Mouse (Mus musculus): ENCODE measurements at regions not wholly inside any gene's neighbourhood (a gene's known extent, or its start where the extent isn't known, plus 50 kb on each side); places are given as distances from the start of the nearest gene placed in this dataset.

GRCm38 (mm10) chr7:136570911-136571310, 323.5 kb upstream of the Mgmt start:
- Histone ChIP-seq H3K9me3 (replicated peaks) (no peaks in the 10 kb centered on the region), H3K27ac (no peak overlapping the region), H3K36me3 (no peaks in the 10 kb centered on the region), H3K4me1 (no peaks in the 10 kb centered on the region), H3K9ac (no peak overlapping the region), H3K4me3 (replicated peaks) (no peak overlapping the region), H3K27me3 (0 out of 2 replicates have a peak, but pooled peaks cover 6% of the 10 kb centered on the region), H3K4me2 (no peak overlapping the region)
- ATAC-seq (replicated peaks; ENCODE audit: low FRiP score) = no peak
- WGBS = 73% methylated on average over 7 of the region's 7 CpGs

GRCm38 (mm10) chr7:136581896-136582295, 312.5 kb upstream of the Mgmt start:
- peak; percentile 67; the same call in 1 of the 2 replicates for ATAC-seq (replicated peaks; ENCODE audit: low FRiP score)
- H3K4me3 ChIP-seq (replicated peaks) = no peak overlapping the region
- peaks cover 49% of the 10 kb centered on the region for H3K27me3 ChIP-seq
- H3K9ac ChIP-seq = no peak overlapping the region
- no peaks in the 10 kb centered on the region for H3K9me3 ChIP-seq (replicated peaks)
- H3K4me1 ChIP-seq = peaks cover 24% of the 10 kb centered on the region
- WGBS = 20% methylated on average over 12 of the region's 12 CpGs
- no peak overlapping the region for H3K27ac ChIP-seq
- H3K4me2 ChIP-seq = peak overlapping the region; percentile 2; the same call in 1 of the 2 replicates
- no peaks in the 10 kb centered on the region for H3K36me3 ChIP-seq

DNA sequence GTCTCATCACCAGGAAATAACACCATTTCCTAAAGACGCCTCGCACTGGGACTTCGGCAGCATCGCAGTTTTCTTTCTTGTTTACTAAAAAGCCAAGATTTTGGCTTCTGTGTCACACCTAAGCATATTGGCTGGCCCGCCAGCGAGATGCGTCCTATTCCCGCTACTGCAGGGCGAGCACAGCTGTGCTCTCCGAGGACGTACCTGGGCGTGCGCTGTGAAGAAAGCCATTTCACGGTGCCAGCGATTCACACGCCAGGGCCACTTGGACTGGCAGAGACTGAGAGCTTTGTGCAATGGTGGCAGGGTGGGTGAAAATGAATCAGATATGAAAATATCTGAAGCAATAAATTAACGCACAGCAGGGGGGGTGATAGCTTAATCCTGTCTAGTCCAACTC, 310.1 kb upstream of the Mgmt start:
- Histone ChIP-seq H3K4me1 (peaks cover 27% of the 10 kb centered on the region), H3K4me2 (no peak overlapping the region), H3K9me3 (replicated peaks) (no peaks in the 10 kb centered on the region), H3K9ac (no peak overlapping the region), H3K27ac (no peak overlapping the region), H3K4me3 (replicated peaks) (no peak overlapping the region), H3K36me3 (no peaks in the 10 kb centered on the region), H3K27me3 (peaks cover 52% of the 10 kb centered on the region)
- WGBS = 81% methylated on average over 17 of the region's 17 CpGs
- ATAC-seq (replicated peaks; ENCODE audit: low FRiP score) = no peak

DNA sequence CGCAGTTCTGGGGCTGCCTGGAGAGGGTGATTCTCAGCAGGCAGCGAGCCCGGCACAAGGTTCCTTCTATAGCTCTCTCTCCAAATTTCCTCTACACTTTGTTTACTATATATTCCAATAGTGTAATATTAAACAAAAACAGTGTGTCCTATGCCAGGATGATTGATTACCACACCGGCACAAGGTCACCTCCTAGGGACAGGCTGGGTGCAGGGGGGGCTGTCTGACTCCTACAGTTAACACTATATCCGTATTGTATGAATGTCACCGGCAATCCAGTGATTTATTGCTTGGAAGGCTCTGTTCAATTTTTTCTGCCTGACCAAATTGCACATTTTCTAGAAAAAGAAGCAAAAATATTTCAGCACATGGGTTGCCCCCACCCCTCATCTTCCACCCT, 305.9 kb upstream of the Mgmt start:
- no peak for ATAC-seq (replicated peaks; ENCODE audit: low FRiP score)
- H3K9ac ChIP-seq = no peak overlapping the region
- H3K27ac ChIP-seq = no peak overlapping the region
- H3K4me2 ChIP-seq = no peak overlapping the region
- H3K4me1 ChIP-seq = peaks cover 7% of the 10 kb centered on the region; the same call in 1 of the 2 replicates
- no peaks in the 10 kb centered on the region for H3K9me3 ChIP-seq (replicated peaks)
- no peaks in the 10 kb centered on the region for H3K36me3 ChIP-seq
- 61% methylated on average over 6 of the region's 6 CpGs for WGBS
- peaks cover 24% of the 10 kb centered on the region for H3K27me3 ChIP-seq
- no peak overlapping the region for H3K4me3 ChIP-seq (replicated peaks)

GRCm38 (mm10) chr7:136590947-136591346, 303.5 kb upstream of the Mgmt start:
- ATAC-seq (replicated peaks; ENCODE audit: low FRiP score) = no peak
- Histone ChIP-seq H3K36me3 (no peaks in the 10 kb centered on the region), H3K4me3 (replicated peaks) (no peak overlapping the region)

GRCm38 (mm10) chr7:136607278-136608120, 286.9 kb upstream of the Mgmt start:
- Histone ChIP-seq H3K36me3 (no peaks in the 10 kb centered on the region), H3K27ac (no peak overlapping the region), H3K4me1 (no peaks in the 10 kb centered on the region), H3K9me3 (replicated peaks) (no peaks in the 10 kb centered on the region), H3K4me2 (no peak overlapping the region), H3K4me3 (replicated peaks) (no peak overlapping the region), H3K9ac (no peak overlapping the region), H3K27me3 (no peaks in the 10 kb centered on the region)
- 69% methylated on average over 7 of the region's 7 CpGs for WGBS
- no peak for ATAC-seq (replicated peaks; ENCODE audit: low FRiP score)

More at GRCm38 (mm10) chr7:136590947-136591346, 303.5 kb upstream of the Mgmt start:
- Histone ChIP-seq H3K27me3 (peaks cover 5% of the 10 kb centered on the region; the same call in 1 of the 2 replicates), H3K27ac (no peak overlapping the region), H3K4me1 (0 out of 2 replicates have a peak, but pooled peaks cover 4% of the 10 kb centered on the region), H3K9me3 (replicated peaks) (no peaks in the 10 kb centered on the region), H3K4me2 (no peak overlapping the region), H3K9ac (no peak overlapping the region)

- WGBS = 33% methylated on average over 4 of the region's 4 CpGs
- Histone ChIP-seq H3K9ac (no peak overlapping the region), H3K36me3 (no peaks in the 10 kb centered on the region), H3K27ac (no peak overlapping the region), H3K4me1 (0 out of 2 replicates have a peak, but pooled peaks cover 2% of the 10 kb centered on the region), H3K4me2 (no peak overlapping the region), H3K27me3 (no peaks in the 10 kb centered on the region), H3K9me3 (replicated peaks) (no peaks in the 10 kb centered on the region; the same call in 1 of the 2 replicates), H3K4me3 (replicated peaks) (no peak overlapping the region)
- no peak for ATAC-seq (replicated peaks; ENCODE audit: low FRiP score)
Observed at GRCm38 (mm10) chr7:136613496-136613895, 280.9 kb upstream of the Mgmt start.

DNA sequence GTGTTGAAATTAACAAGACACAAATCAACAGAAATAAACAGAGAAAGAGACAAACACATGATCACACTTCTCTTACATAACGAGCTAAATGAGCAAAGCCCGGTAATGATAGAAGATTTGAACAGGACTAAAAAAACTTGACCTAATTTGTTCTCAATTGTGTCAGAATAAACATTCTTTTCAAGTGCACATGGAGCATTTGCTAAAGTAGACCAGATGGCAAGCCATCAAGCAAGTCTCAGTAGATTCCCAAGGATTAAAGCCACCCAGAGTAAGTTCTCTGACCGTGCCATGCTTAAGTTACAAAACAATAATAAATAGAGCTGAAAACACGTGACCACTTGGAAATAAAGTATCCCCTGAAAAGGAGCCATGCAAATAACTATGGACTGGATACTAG, 269.9 kb upstream of the Mgmt start:
- H3K4me3 ChIP-seq (replicated peaks) = no peak overlapping the region
- no peaks in the 10 kb centered on the region for H3K36me3 ChIP-seq
- H3K4me1 ChIP-seq = no peaks in the 10 kb centered on the region
- no peak overlapping the region for H3K27ac ChIP-seq
- no peaks in the 10 kb centered on the region for H3K27me3 ChIP-seq
- no peak overlapping the region for H3K4me2 ChIP-seq
- no peak for ATAC-seq (replicated peaks; ENCODE audit: low FRiP score)
- no peak overlapping the region for H3K9ac ChIP-seq
- H3K9me3 ChIP-seq (replicated peaks) = no peaks in the 10 kb centered on the region
- WGBS = 62% methylated on average over 4 of the region's 4 CpGs

DNA sequence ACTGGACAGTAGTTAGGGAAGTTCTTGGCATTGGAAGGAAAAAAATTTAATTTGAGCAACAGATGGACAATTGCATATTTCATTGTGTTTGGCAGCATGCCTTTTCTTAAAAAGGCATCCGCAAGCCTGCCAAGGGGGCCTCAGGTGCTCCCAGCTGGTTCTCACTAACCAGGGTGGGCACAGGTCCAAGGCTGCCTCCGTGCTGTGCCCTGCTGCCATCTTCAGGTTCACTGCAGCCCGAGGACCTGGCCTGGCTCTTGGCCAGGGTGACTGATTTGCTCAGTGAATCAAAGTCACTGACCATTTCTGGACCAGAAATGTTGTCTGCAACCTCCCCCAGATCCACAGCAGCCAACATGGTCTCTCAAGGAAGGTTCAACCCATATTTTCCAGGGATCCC, 263.3 kb upstream of the Mgmt start:
- H3K4me3 ChIP-seq (replicated peaks) = no peak overlapping the region
- no peak overlapping the region for H3K27ac ChIP-seq
- H3K27me3 ChIP-seq = peaks cover 9% of the 10 kb centered on the region; the same call in 1 of the 2 replicates
- no peaks in the 10 kb centered on the region for H3K4me1 ChIP-seq
- no peak for ATAC-seq (replicated peaks; ENCODE audit: low FRiP score)
- no peak overlapping the region for H3K9ac ChIP-seq
- no peaks in the 10 kb centered on the region for H3K9me3 ChIP-seq (replicated peaks)
- H3K4me2 ChIP-seq = no peak overlapping the region
- 61% methylated on average over 3 of the region's 3 CpGs for WGBS
- no peaks in the 10 kb centered on the region for H3K36me3 ChIP-seq

DNA sequence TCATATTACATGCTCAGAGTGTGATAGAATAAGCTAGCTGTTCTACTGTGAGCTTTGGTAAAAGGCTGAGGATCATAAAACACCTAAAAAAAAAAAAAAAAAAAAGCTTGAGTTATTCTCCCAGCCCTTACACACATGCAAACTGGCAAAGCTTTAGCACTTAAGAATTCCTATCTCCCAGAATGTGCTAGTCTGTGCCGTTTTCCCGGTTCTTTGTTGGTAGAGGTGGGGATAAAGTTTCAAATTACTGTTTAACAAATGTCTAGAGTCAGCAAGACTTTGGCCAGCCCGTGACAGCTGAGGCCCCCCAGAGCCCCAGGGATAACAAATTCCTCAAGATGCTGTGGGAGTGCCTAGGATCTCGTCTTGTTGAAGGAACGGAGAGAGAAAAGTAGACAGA, 254.3 kb upstream of the Mgmt start:
- no peak overlapping the region for H3K4me3 ChIP-seq (replicated peaks)
- WGBS = 12% methylated on average over 5 of the region's 5 CpGs
- H3K4me2 ChIP-seq = no peak overlapping the region
- peaks cover 10% of the 10 kb centered on the region for H3K4me1 ChIP-seq
- H3K27me3 ChIP-seq = no peaks in the 10 kb centered on the region
- no peaks in the 10 kb centered on the region for H3K36me3 ChIP-seq
- 0 out of 2 replicates have a peak overlapping the region, but pooled peaks have one; percentile 39 for H3K27ac ChIP-seq
- no peaks in the 10 kb centered on the region for H3K9me3 ChIP-seq (replicated peaks)
- ATAC-seq (replicated peaks; ENCODE audit: low FRiP score) = peak; percentile 81
- H3K9ac ChIP-seq = no peak overlapping the region

DNA sequence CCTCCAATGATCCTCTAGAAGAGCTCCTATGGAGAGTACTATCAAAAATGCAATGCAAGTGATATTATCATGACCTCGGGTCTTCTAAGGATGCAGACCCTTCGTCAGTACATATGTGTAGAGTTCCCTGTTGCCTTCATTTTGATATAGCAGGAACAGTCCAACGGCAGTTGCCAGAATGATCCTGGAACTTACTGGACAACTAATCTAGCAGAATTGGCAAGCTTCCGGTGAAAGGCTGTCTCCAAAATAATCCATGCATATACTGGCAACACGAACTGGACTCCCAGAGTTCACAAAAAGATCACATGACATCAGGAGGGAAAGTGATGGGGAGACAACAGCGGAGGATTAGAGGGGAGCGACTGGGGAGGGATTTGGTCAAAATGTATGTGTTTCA, 253.6 kb upstream of the Mgmt start:
- H3K36me3 ChIP-seq = no peaks in the 10 kb centered on the region
- no peaks in the 10 kb centered on the region for H3K9me3 ChIP-seq (replicated peaks)
- WGBS = 85% methylated on average over 7 of the region's 7 CpGs
- no peak overlapping the region for H3K4me3 ChIP-seq (replicated peaks)
- ATAC-seq (replicated peaks; ENCODE audit: low FRiP score) = no peak
- H3K27me3 ChIP-seq = no peaks in the 10 kb centered on the region
- H3K4me1 ChIP-seq = peaks cover 10% of the 10 kb centered on the region
- H3K4me2 ChIP-seq = no peak overlapping the region
- 0 out of 2 replicates have a peak overlapping the region, but pooled peaks have one; percentile 39 for H3K27ac ChIP-seq
- H3K9ac ChIP-seq = no peak overlapping the region

- ATAC-seq (replicated peaks; ENCODE audit: low FRiP score) = no peak
- Histone ChIP-seq H3K9me3 (replicated peaks) (no peaks in the 10 kb centered on the region), H3K4me1 (no peaks in the 10 kb centered on the region), H3K27ac (no peak overlapping the region), H3K9ac (no peak overlapping the region), H3K4me3 (replicated peaks) (no peak overlapping the region), H3K27me3 (no peaks in the 10 kb centered on the region), H3K4me2 (no peak overlapping the region), H3K36me3 (no peaks in the 10 kb centered on the region)
- WGBS = 85% methylated on average over 4 of the region's 4 CpGs
Observed at GRCm38 (mm10) chr7:136649796-136650195, 244.6 kb upstream of the Mgmt start.
